Mouse (Mus musculus): ENCODE results near the gene Tspyl1. TPM values are rescaled to one million over a fixed set of nuclear protein-coding genes. Genes with fewer than 3 reads are reported as not detected.

The Tspyl1 gene
- polyA plus RNA-seq, 1 experiment from 2014 or later = 73.3 TPM

DNA sequence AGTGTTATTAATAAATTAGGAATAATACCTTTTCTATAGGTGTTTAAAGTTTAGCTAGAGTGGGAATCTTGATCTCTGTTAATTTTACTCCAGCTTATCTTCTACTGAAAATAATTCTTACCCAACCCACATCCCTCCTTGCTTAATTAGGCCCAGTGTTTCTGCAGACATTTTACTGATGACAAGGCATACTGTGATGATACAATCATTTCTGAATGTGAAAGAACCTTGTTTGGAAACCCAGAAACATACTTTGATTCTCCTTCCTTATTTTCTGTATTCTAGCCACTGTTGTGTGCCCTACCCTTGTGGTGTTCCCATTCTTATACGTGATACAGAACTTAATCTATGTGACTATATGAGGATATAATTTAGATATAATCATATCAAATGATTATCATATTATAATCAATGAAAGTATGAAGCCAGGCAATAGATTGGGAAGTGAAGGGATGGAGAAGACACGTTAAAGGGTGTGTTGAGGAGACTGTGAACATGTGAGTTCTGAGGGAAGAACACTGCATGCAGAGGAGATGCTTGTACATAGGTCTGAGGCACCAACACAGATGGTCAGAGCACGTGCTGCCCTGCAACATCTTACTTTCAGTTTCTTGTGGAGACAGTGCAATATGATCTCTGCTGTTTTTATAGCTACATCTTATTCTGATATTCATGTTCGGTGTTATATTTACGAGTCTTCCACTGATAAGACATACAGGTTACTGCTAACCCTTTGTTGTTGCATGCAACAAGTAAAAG lies 14.5 kb upstream of the Tspyl1 start:
- Histone ChIP-seq H3K27ac (ENCODE audit: low read length) (no peak overlapping the region), H3K9ac (replicated peaks; ENCODE audit: low read depth) (no peak overlapping the region), H3K4me3 (ENCODE audit: low read depth, low read length) (no peak overlapping the region), H3K4me1 (ENCODE audit: insufficient read depth, low read depth, low read length) (no peaks in the 10 kb centered on the region), H3K9me3 (ENCODE audit: low read length) (no peaks in the 10 kb centered on the region), H3K4me2 (replicated peaks; ENCODE audit: low read depth, low read length) (no peak overlapping the region), H3K36me3 (ENCODE audit: insufficient read depth, low read length) (no peaks in the 10 kb centered on the region), H3K27me3 (replicated peaks; ENCODE audit: insufficient read depth, low read length) (no peaks in the 10 kb centered on the region)
- 69% methylated on average over 5 of the region's 5 CpGs for WGBS
- DNase-seq (ENCODE audit: low spot score) (no peak), ATAC-seq (no peak)
- TF ChIP-seq EP300 (IDR thresholded peaks at IDR 0.05) = no peak
- TF ChIP-seq CTCF (IDR thresholded peaks at IDR 0.05) = no peak

DNA sequence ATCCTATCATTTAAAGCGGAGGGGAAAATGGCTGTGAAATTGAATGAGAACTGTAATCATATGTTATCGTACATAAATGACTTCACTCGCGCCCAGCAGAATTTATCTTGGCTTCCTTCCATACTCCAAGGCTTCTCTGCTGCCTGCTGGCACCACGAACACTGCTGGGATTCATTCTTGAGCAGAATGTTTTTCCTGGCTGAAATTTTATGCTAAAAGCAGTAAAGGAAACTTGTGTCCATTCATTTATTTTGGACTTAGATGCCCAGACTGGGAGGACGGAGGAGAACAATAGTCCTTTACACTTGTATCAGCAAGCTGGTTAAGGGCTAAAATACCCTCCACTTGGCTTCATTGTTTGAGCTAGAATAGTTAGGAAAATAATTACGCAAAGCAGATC lies 10.3 kb upstream of the Tspyl1 start:
- DNase-seq (ENCODE audit: low spot score) (peak; percentile 45), ATAC-seq (no peak)
- 19% methylated on average over 7 of the region's 7 CpGs for WGBS
- H3K4me2 ChIP-seq (replicated peaks; ENCODE audit: low read depth, low read length) = no peak overlapping the region
- TF ChIP-seq CTCF (IDR thresholded peaks at IDR 0.05) (no peak), EP300 (IDR thresholded peaks at IDR 0.05) (no peak)
- no peaks in the 10 kb centered on the region for H3K9me3 ChIP-seq (ENCODE audit: low read length)
- H3K27ac ChIP-seq (ENCODE audit: low read length) = no peak overlapping the region
- H3K4me1 ChIP-seq (ENCODE audit: insufficient read depth, low read depth, low read length) = no peaks in the 10 kb centered on the region
- H3K27me3 ChIP-seq (replicated peaks; ENCODE audit: insufficient read depth, low read length) = no peaks in the 10 kb centered on the region
- H3K9ac ChIP-seq (replicated peaks; ENCODE audit: low read depth) = no peak overlapping the region
- no peaks in the 10 kb centered on the region for H3K36me3 ChIP-seq (ENCODE audit: insufficient read depth, low read length)
- H3K4me3 ChIP-seq (ENCODE audit: low read depth, low read length) = no peak overlapping the region

GRCm38 (mm10) chr10:34280591-34281175 lies 1.3 kb upstream of the Tspyl1 start:
- ATAC-seq (no peak), DNase-seq (ENCODE audit: low spot score) (peak; percentile 83)
- H3K4me1 ChIP-seq (ENCODE audit: insufficient read depth, low read depth, low read length) = peaks cover 10% of the 10 kb centered on the region; the same call in 1 of the 2 replicates
- no peaks in the 10 kb centered on the region for H3K27me3 ChIP-seq (replicated peaks; ENCODE audit: insufficient read depth, low read length)
- H3K4me3 ChIP-seq (ENCODE audit: low read depth, low read length) = peak overlapping the region; percentile 16; the same call in 1 of the 2 replicates
- no peaks in the 10 kb centered on the region for H3K9me3 ChIP-seq (ENCODE audit: low read length)
- no peak overlapping the region for H3K9ac ChIP-seq (replicated peaks; ENCODE audit: low read depth)
- H3K27ac ChIP-seq (ENCODE audit: low read length) = no peak overlapping the region
- 20% methylated on average over 13 of the region's 13 CpGs for WGBS
- peak overlapping the region; percentile 69 for H3K4me2 ChIP-seq (replicated peaks; ENCODE audit: low read depth, low read length)
- H3K36me3 ChIP-seq (ENCODE audit: insufficient read depth, low read length) = no peaks in the 10 kb centered on the region
- peak; percentile 85 for TF ChIP-seq CTCF (IDR thresholded peaks at IDR 0.05)
- TF ChIP-seq EP300 (IDR thresholded peaks at IDR 0.05) = peak; percentile 15; the same call in 1 of the 2 replicates

- 18% methylated on average over 14 of the region's 14 CpGs for WGBS
- Histone ChIP-seq H3K36me3 (ENCODE audit: insufficient read depth, low read length) (no peaks in the 10 kb centered on the region), H3K9me3 (ENCODE audit: low read length) (no peaks in the 10 kb centered on the region)
These were observed 604 bp upstream of the Tspyl1 start for GRCm38 (mm10) chr10:34281211-34281961.

GRCm38 (mm10) chr10:34282420-34283238 lies 639 bp downstream of the Tspyl1 start:
- DNase-seq (ENCODE audit: low spot score) = peak; percentile 63
- no peaks in the 10 kb centered on the region for H3K36me3 ChIP-seq (ENCODE audit: insufficient read depth, low read length)

More at GRCm38 (mm10) chr10:34281211-34281961, 604 bp upstream of the Tspyl1 start:
- no peak for TF ChIP-seq EP300 (IDR thresholded peaks at IDR 0.05)
- no peak for TF ChIP-seq CTCF (IDR thresholded peaks at IDR 0.05)
- Histone ChIP-seq H3K4me2 (replicated peaks; ENCODE audit: low read depth, low read length) (peak overlapping the region; percentile 69), H3K9ac (replicated peaks; ENCODE audit: low read depth) (peak overlapping the region; percentile 96; the same call in 1 of the 2 replicates), H3K27me3 (replicated peaks; ENCODE audit: insufficient read depth, low read length) (no peaks in the 10 kb centered on the region), H3K4me3 (ENCODE audit: low read depth, low read length) (peak overlapping the region; percentile 99), H3K4me1 (ENCODE audit: insufficient read depth, low read depth, low read length) (peaks cover 10% of the 10 kb centered on the region; the same call in 1 of the 2 replicates), H3K27ac (ENCODE audit: low read length) (0 out of 2 replicates have a peak overlapping the region, but pooled peaks have one; percentile 90)
- peak; percentile 32 for DNase-seq (ENCODE audit: low spot score)
- ATAC-seq = peak; percentile 9

More at GRCm38 (mm10) chr10:34282420-34283238, 639 bp downstream of the Tspyl1 start:
- Histone ChIP-seq H3K27ac (ENCODE audit: low read length) (peak overlapping the region; percentile 90), H3K4me3 (ENCODE audit: low read depth, low read length) (peak overlapping the region; percentile 99), H3K27me3 (replicated peaks; ENCODE audit: insufficient read depth, low read length) (no peaks in the 10 kb centered on the region), H3K4me2 (replicated peaks; ENCODE audit: low read depth, low read length) (peak overlapping the region; percentile 69), H3K9ac (replicated peaks; ENCODE audit: low read depth) (peak overlapping the region; percentile 96), H3K4me1 (ENCODE audit: insufficient read depth, low read depth, low read length) (peaks cover 10% of the 10 kb centered on the region; the same call in 1 of the 2 replicates), H3K9me3 (ENCODE audit: low read length) (no peaks in the 10 kb centered on the region)
- ATAC-seq = peak; percentile 67
- 3% methylated on average over 47 of the region's 47 CpGs for WGBS
- TF ChIP-seq CTCF (IDR thresholded peaks at IDR 0.05) (no peak), EP300 (IDR thresholded peaks at IDR 0.05) (no peak; the same call in 1 of the 2 replicates)

Measured in lung, postnatal 0 days (tissue).